Mouse (Mus musculus): ENCODE results near the gene Tsga13.

DNA sequence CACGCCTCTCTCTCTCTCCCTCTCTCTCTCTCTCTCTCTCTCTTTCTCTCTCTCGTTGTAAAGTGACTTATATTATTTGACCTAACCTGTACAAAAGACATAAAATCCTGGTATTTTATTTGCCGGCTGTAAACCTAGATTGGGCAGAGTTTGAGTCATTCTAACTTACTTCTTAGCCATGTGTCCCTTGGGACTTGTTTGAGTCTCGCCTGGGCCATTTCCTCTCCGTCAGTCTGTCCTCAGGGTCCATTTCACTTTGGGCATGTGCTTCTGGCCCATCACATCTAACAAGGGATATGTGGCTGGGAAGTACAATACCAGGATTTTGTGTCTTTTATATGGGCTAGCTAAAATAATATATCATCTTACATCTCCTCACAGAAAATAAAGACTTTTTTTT lies 10.5 kb downstream of the Tsga13 start:
- TF ChIP-seq CTCF (IDR thresholded peaks at IDR 0.05; ENCODE audit: borderline replicate concordance, control insufficient read depth, extremely low read depth, insufficient read depth, low read length, poor library complexity) (no peak), POLR2A (IDR thresholded peaks at IDR 0.05; ENCODE audit: control insufficient read depth, extremely low read depth, insufficient read depth, low read length, poor library complexity) (no peak)

All from thymus, adult 2 months (tissue).